Mouse (Mus musculus) neural tube, embryonic 14.5 days (tissue): Measurements from ENCODE around the gene Kcng3. TPM values are rescaled to one million over a fixed set of nuclear protein-coding genes. Genes with fewer than 3 reads are reported as not detected.

ENCODE experiments used
- ATAC-seq: fragments of 200-750 bp; cut with Nextera tagmentation; 2 replicates; pipeline ENCODE4 v1.8.0; 2017; ENCODE audit warnings: low read depth, mild to moderate bottlenecking, moderate TSS enrichment, moderate library complexity
- H3K27ac ChIP-seq: fragments of 300-500 bp; sonication (generic); 2 replicates; pipeline ENCODE4 v1.5.1; 2014; ENCODE audit warnings: low read depth, mild to moderate bottlenecking, control low read depth, low read length, moderate library complexity, mixed read lengths
- H3K27me3 ChIP-seq: fragments of 300-500 bp; sonication (generic); 2 replicates; pipeline ENCODE4 v1.6.1; 2014; ENCODE audit warnings: low read length; ENCODE audit not compliant: control insufficient read depth, insufficient read depth
- H3K36me3 ChIP-seq: fragments of 300-500 bp; sonication (generic); 2 replicates; pipeline ENCODE4 v1.6.1; 2014; ENCODE audit warnings: low read length, mixed read lengths; ENCODE audit not compliant: control insufficient read depth, insufficient read depth
- H3K4me1 ChIP-seq: fragments of 300-500 bp; sonication (generic); 2 replicates; pipeline ENCODE4 v1.6.1; 2014; ENCODE audit warnings: low read length; ENCODE audit not compliant: control insufficient read depth, insufficient read depth
- H3K4me2 ChIP-seq: fragments of 300-500 bp; sonication (generic); 2 replicates; pipeline ENCODE4 v1.6.1; 2014; ENCODE audit warnings: mild to moderate bottlenecking, low read depth, low read length, control low read depth
- H3K4me3 ChIP-seq: fragments of 300-500 bp; sonication (generic); 2 replicates; pipeline ENCODE4 v1.5.1; 2014; ENCODE audit warnings: low read depth, low read length, control low read depth, mixed read lengths
- H3K9ac ChIP-seq: fragments of 300-500 bp; sonication (generic); replicated peaks from 2 replicates; pipeline ENCODE4 v1.6.1; 2014; ENCODE audit warnings: low read depth, mild to moderate bottlenecking, control low read depth, low read length, mixed read lengths
- H3K9me3 ChIP-seq: fragments of 300-500 bp; sonication (generic); 2 replicates; pipeline ENCODE4 v1.6.1; 2016; ENCODE audit warnings: low read length; ENCODE audit not compliant: control insufficient read depth
- WGBS: fragments of 180-500 bp; shearing (Covaris S2); extraction: QIAGEN DNeasy Blood & Tissue Kit; methylation state at CpG from one replicate; pipeline ENCODE4 v1.1.7; 2014; 5-methylcytosine and 5-hydroxymethylcytosine counted together
- polyA plus RNA-seq: library from polyadenylated mRNA; unstranded; fragments of >200 nt; fragmentation: Nextera tagmentation; extraction: Ambion mirVana; gene quantifications from 2 replicates; pipeline ENCODE4 v1.2.1, GENCODE M21; 2014

Gene Kcng3
- polyA plus RNA-seq, 1 experiment from 2014 or later = not detected

DNA sequence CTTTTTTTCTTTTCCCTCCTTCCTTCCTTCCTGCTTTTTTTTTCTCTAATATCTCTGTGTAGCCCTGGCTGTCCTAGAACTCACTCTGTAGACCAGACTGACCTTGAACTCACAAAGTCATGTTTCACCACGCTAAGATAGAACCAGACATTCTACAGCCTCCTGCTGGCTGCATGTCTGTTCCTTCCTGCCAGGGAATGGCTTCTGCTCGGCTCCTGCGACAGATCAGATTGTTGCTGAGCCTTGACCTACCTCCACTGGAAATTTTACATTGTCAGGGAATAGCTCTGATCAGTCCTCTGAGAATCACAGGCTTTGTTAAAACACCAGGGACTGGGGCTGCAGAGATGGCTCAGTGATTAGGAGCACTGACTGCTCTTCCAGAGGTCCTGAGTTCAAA is 24.0 kb upstream of the Kcng3 start:
- H3K4me3 ChIP-seq = no peak overlapping the region
- 83% methylated on average over 3 of the region's 3 CpGs for WGBS
- no peaks in the 10 kb centered on the region for H3K27me3 ChIP-seq
- H3K9ac ChIP-seq = no peak overlapping the region
- H3K4me1 ChIP-seq = no peaks in the 10 kb centered on the region
- H3K9me3 ChIP-seq = no peaks in the 10 kb centered on the region
- no peak overlapping the region for H3K27ac ChIP-seq
- ATAC-seq = no peak
- no peaks in the 10 kb centered on the region for H3K36me3 ChIP-seq
- H3K4me2 ChIP-seq = no peak overlapping the region

DNA sequence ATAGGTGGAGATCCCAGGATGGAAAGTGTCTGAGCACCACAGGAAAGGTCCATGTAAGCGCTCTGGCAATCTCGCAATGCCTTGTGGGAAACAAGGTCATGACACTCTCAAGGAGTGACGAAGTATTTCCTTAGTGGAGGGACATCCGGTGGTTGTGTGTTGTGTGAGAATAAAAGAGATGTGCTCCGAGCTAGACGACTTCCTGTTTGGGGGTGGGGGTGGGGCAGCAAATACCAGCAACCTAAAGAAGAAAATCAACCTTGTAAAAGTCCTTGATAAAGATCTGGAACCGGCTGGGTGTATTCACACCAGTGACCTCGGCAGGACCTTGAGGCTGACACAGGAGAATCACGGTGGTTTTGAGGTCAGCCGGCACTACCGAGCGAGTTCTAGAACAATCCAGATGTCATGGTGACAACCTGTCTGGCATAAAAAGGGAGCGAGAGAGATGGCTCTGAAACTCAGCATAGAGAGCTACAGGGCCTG is 23.0 kb upstream of the Kcng3 start:
- no peak for ATAC-seq
- Histone ChIP-seq H3K4me3 (no peak overlapping the region), H3K27ac (no peak overlapping the region), H3K9ac (no peak overlapping the region), H3K4me2 (no peak overlapping the region), H3K27me3 (no peaks in the 10 kb centered on the region), H3K4me1 (no peaks in the 10 kb centered on the region), H3K36me3 (no peaks in the 10 kb centered on the region), H3K9me3 (no peaks in the 10 kb centered on the region)
- 82% methylated on average over 13 of the region's 13 CpGs for whole genome bisulfite sequencing

DNA sequence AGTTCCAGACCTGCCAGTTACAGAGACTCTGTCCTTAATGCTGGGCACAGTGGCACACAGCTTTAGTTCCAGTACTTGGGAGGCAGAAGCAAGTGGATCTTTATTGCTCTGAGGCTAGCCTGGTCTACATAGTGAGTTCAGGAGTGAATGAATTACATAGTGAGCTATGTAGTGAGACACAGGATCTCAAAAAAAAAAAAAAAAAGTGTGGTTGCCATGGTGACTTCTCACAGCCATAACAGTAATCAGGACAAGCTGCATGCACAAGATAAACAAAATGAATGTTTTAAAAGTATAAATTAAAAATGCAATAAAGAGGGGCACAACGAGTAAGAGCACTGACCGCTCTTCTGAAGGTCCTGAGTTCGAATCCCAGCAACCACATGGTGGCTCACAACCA is 21.9 kb upstream of the Kcng3 start:
- no peak overlapping the region for H3K9ac ChIP-seq
- no peak for ATAC-seq
- H3K9me3 ChIP-seq = no peaks in the 10 kb centered on the region
- H3K4me1 ChIP-seq = no peaks in the 10 kb centered on the region
- 93% methylated on average over 3 of the region's 3 CpGs for WGBS
- no peak overlapping the region for H3K4me2 ChIP-seq
- H3K27ac ChIP-seq = no peak overlapping the region
- no peak overlapping the region for H3K4me3 ChIP-seq
- H3K27me3 ChIP-seq = no peaks in the 10 kb centered on the region
- no peaks in the 10 kb centered on the region for H3K36me3 ChIP-seq

DNA sequence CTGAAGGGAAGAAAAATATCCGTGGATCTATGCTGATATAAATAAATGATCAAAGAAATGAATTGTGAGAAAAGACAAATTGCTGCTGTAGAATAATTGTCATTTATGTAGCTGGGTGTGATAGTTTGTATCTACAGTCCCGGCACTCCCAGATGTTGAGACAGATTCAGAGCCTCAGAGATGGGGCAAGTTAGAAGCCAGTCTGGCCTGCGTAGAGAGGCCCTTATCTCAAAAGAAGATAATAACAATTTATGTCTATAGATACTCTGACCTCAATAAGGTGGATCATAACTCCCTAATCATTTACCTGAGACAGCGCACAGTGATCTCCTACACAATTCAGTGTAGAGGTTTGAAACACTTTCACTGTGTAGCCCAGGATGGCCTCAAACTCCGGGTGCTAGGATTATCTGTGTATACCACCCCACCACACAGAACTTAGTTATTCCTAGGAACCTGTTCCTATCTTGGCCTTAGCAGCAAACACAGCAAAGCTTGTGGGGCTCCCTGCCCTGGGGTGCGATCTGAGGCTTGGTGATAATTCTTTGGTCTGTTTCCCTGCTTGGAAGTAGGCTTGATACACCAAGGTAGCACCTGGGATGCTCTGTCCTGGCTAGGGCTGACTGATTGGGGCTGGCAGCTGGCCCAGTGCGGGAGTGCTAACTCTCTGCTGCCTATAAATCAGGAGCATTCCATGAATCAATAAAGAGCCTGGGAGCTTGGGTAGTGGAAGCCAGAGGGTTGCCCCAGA is 19.4 kb upstream of the Kcng3 start:
- Histone ChIP-seq H3K4me1 (no peaks in the 10 kb centered on the region), H3K27ac (no peak overlapping the region), H3K4me2 (no peak overlapping the region), H3K4me3 (no peak overlapping the region), H3K36me3 (no peaks in the 10 kb centered on the region), H3K9me3 (no peaks in the 10 kb centered on the region), H3K27me3 (no peaks in the 10 kb centered on the region), H3K9ac (no peak overlapping the region)
- peak; percentile 60; the same call in 1 of the 2 replicates for ATAC-seq
- 71% methylated on average over 7 of the region's 7 CpGs for WGBS

DNA sequence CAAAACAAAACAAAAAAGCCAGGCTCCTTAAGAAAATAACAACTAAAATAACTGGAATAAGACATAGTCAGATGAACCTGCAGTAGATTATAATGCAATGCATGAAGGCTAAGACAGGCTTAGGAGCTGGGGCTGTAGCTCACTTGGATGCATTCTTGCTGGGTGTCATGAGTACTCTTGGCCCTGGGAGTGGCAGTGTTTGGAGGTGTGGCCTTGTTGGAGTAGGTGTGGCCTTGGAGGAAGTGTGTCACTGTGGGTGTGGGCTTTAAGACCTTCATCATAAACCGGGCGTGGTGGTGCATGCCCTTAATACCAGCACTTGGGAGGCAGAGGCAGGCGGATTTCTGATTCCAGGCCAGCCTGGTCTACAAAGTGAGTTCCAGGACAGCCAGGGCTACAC is 18.3 kb upstream of the Kcng3 start:
- no peak for ATAC-seq
- WGBS = 92% methylated on average over 3 of the region's 3 CpGs
- no peaks in the 10 kb centered on the region for H3K36me3 ChIP-seq

DNA sequence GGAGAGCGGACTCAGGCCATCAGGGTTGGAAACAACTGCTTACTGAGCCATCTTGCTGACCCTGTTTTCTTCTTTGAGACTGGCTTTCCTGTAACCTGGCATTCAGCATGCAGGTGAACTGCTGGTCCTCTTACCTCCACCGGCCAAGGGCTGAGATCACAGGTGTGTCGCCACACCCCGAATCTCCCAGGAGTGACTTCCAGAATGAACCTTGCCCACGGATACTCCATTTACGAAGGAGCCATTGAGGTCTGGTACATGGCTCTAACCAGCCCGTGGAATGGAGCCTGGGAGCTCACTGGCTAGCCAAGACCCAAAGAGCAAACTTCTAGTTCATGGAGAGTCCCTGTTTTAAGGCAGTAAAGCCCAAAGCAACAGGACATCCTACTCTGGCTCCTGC is 15.7 kb upstream of the Kcng3 start:
- H3K9ac ChIP-seq = no peak overlapping the region
- no peaks in the 10 kb centered on the region for H3K4me1 ChIP-seq
- H3K27ac ChIP-seq = no peak overlapping the region
- H3K9me3 ChIP-seq = no peaks in the 10 kb centered on the region
- ATAC-seq = no peak
- WGBS = 94% methylated on average over 7 of the region's 7 CpGs
- no peak overlapping the region for H3K4me3 ChIP-seq
- H3K27me3 ChIP-seq = no peaks in the 10 kb centered on the region
- H3K4me2 ChIP-seq = no peak overlapping the region
- no peaks in the 10 kb centered on the region for H3K36me3 ChIP-seq

More for the DNA sequence above, 18.3 kb upstream of the Kcng3 start:
- Histone ChIP-seq H3K4me1 (no peaks in the 10 kb centered on the region), H3K27me3 (no peaks in the 10 kb centered on the region), H3K4me2 (no peak overlapping the region), H3K4me3 (no peak overlapping the region), H3K9me3 (no peaks in the 10 kb centered on the region), H3K9ac (no peak overlapping the region), H3K27ac (no peak overlapping the region)

DNA sequence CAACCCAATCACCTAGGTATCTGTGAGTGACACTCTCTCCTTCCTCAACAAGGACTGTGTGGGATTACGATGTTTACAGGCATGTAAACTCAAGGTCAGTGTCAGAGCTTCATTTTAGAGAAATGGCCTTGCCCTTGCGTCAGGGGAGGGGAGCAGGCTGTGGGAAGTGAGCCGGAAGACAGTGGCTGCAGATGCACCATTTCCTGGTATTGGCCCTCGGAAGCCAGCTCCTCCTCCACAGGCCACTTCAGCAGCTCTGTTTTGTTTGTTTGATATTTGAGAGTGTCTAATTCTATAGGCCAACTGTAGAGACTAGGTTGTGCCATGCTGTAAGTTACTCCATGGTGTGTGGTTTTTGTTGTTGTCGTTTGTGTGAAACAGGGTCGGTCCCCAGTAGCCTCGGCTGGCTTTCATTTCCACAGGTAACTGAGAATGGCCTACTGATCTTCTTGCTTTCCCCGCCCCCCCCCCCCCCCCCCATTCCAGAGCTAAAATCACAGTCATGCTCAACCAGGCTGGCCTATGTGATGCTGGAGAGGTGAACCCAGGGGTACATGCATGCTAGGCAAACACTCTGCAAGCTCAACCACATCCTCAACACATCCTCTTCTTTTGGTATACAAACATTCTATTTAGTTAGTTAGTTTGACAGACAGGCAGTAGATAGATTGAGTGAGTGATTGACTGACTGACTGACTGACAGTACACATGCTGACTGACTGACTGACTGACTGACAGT is 14.9 kb upstream of the Kcng3 start:
- Histone ChIP-seq H3K4me1 (no peaks in the 10 kb centered on the region), H3K9ac (no peak overlapping the region), H3K4me3 (no peak overlapping the region), H3K27ac (no peak overlapping the region), H3K36me3 (no peaks in the 10 kb centered on the region), H3K9me3 (no peaks in the 10 kb centered on the region), H3K27me3 (no peaks in the 10 kb centered on the region), H3K4me2 (no peak overlapping the region)
- 79% methylated on average over 8 of the region's 8 CpGs for WGBS
- ATAC-seq = no peak

DNA sequence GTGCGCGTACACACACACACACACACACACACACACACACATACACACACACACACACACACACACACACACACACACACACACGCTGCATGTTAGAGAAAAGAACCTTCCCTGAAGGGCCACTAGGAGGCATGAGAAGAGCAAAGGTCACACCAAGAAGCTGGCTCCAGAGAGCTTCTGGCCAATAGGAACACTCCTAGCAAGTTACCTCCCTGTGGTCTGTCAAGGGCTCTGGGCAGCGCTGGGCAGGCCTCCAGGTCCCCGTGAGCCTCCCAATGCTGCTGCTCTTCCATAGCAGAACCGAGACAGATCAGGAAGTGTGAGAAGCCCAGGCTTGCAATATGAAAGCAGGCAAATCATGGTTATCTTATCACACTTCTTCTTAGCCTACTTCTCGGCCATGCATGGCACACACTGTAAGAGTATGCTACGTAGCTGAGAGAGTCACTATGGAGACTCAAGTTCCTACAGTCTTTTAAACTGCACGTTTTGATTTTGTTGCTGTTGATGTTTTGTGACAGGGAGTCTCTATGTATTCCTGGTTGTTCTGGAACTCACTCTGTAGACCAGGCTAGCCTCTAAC is 13.6 kb upstream of the Kcng3 start:
- Histone ChIP-seq H3K36me3 (no peaks in the 10 kb centered on the region), H3K4me1 (no peaks in the 10 kb centered on the region), H3K4me2 (no peak overlapping the region), H3K4me3 (no peak overlapping the region), H3K27ac (no peak overlapping the region), H3K9me3 (no peaks in the 10 kb centered on the region), H3K27me3 (no peaks in the 10 kb centered on the region), H3K9ac (no peak overlapping the region)
- 66% methylated on average over 9 of the region's 9 CpGs for WGBS
- ATAC-seq = no peak

DNA sequence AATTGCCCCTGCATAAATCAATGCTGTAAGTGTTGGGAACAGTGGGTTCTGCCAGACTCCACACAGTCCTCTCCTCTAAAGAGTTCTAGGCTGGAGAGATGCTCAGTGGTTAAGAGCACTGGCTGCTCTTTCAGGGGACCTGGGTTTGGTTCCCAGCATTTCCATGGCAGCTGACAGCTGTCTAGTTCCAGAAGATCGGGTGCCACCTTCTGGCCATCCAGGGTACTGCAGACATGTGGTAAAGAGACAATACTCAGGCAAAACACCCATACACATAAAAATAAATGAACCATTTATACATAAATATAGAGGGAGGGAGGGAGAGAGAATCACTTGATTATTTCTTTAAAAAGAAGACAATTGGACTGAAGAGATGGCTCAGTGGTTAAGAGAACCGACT is 5.7 kb upstream of the Kcng3 start:
- no peak overlapping the region for H3K27ac ChIP-seq
- no peak overlapping the region for H3K4me3 ChIP-seq
- H3K4me2 ChIP-seq = no peak overlapping the region
- peaks cover 5% of the 10 kb centered on the region; the same call in 1 of the 2 replicates for H3K4me1 ChIP-seq
- WGBS = 72% methylated on average over 2 of the region's 2 CpGs
- H3K9ac ChIP-seq = no peak overlapping the region
- no peak for ATAC-seq
- no peaks in the 10 kb centered on the region for H3K36me3 ChIP-seq
- H3K27me3 ChIP-seq = no peaks in the 10 kb centered on the region
- H3K9me3 ChIP-seq = no peaks in the 10 kb centered on the region
